Mouse (Mus musculus) heart, postnatal 25 days (tissue): ENCODE data around the gene Lrp11. TPM values are rescaled to one million over a fixed set of nuclear protein-coding genes. Genes with fewer than 3 reads are reported as not detected.
"Not testable (repeated sequence)": the region's sequence is repeated elsewhere in the genome, so short reads cannot be mapped to it uniquely, and the experiment has no call there.

Experiments
- DNase-seq: peaks from one replicate; pipeline ENCODE4 v3.0.0; 2022; ENCODE audit warnings: low spot score
- intact Hi-C: fragments of 180-260 bp; cut with DNase I; formaldehyde crosslinking; loops from one replicate; pipeline ENCODE4 v1.15.1; 2025
- total RNA-seq, 2 experiments: library from RNA; stranded (reverse); gene quantifications; 2 replicates each; pipeline ENCODE4 v1.2.3; 2021

Lrp11 gene
- total RNA-seq: 1 to 10 TPM; 2.5 to 2.6 TPM

- intact Hi-C loops: no loop called here
- peak; percentile 74 for DNase-seq
Measured at GRCm38 (mm10) chr10:7589592-7590233, at the start of gene Lrp11. Gene Lrp11 (plus strand): TSS chr10:7589800.

- DNase-seq: no peak
- intact Hi-C loops: no loop called here
Measured at GRCm38 (mm10) chr10:7578002-7578401, 11.6 kb upstream of the Lrp11 start.

GRCm38 (mm10) chr10:7581401-7581800, 8.2 kb upstream of the Lrp11 start:
- intact Hi-C loops: no loop called here

GRCm38 (mm10) chr10:7582157-7582890, 7.3 kb upstream of the Lrp11 start:
- intact Hi-C loops: no loop called here
- DNase-seq: no peak

More at GRCm38 (mm10) chr10:7581401-7581800, 8.2 kb upstream of the Lrp11 start:
- no peak for DNase-seq

GRCm38 (mm10) chr10:7582891-7583557, 6.6 kb upstream of the Lrp11 start:
- DNase-seq: no peak
- intact Hi-C loops: no loop called here

GRCm38 (mm10) chr10:7586771-7587170, 2.8 kb upstream of the Lrp11 start:
- no peak for DNase-seq
- intact Hi-C loops: no loop called here

GRCm38 (mm10) chr10:7590234-7590689, 662 bp downstream of the Lrp11 start:
- intact Hi-C loops: no loop called here

GRCm38 (mm10) chr10:7590792-7591191, 1.2 kb downstream of the Lrp11 start:
- DNase-seq: no peak
- intact Hi-C loops: no loop called here

More at GRCm38 (mm10) chr10:7590234-7590689, 662 bp downstream of the Lrp11 start:
- DNase-seq: no peak

- intact Hi-C loops: no loop called here
- DNase-seq: no peak
Measured at GRCm38 (mm10) chr10:7594797-7595196, 5.2 kb downstream of the Lrp11 start.

- intact Hi-C loops: no loop called here
- DNase-seq: no peak
Measured at GRCm38 (mm10) chr10:7596251-7596650, 6.7 kb downstream of the Lrp11 start.

- intact Hi-C loops: no loop called here
Measured at GRCm38 (mm10) chr10:7598177-7598576, 8.6 kb downstream of the Lrp11 start.

GRCm38 (mm10) chr10:7600647-7601046, 11.0 kb downstream of the Lrp11 start:
- intact Hi-C loops: loop anchor here (2.0 kb wide), 2 partner anchors 130 to 268 kb away; no protein-coding TSS in a partner anchor

More at GRCm38 (mm10) chr10:7598177-7598576, 8.6 kb downstream of the Lrp11 start:
- DNase-seq: no peak

GRCm38 (mm10) chr10:7605168-7605567, 15.6 kb downstream of the Lrp11 start:
- intact Hi-C loops: no loop called here
- no peak for DNase-seq

More at GRCm38 (mm10) chr10:7600647-7601046, 11.0 kb downstream of the Lrp11 start:
- peak; percentile 9 for DNase-seq

GRCm38 (mm10) chr10:7606437-7606836, 16.8 kb downstream of the Lrp11 start:
- intact Hi-C loops: no loop called here
- no peak for DNase-seq

GRCm38 (mm10) chr10:7608611-7609010, 19.0 kb downstream of the Lrp11 start:
- intact Hi-C loops: no loop called here
- no peak for DNase-seq

- intact Hi-C loops: no loop called here
- DNase-seq: no peak
Measured at GRCm38 (mm10) chr10:7611647-7612046, 22.0 kb downstream of the Lrp11 start.

GRCm38 (mm10) chr10:7612210-7612609, 22.6 kb downstream of the Lrp11 start:
- intact Hi-C loops, DNase-seq: not testable (repeated sequence)

GRCm38 (mm10) chr10:7614834-7615233, 25.2 kb downstream of the Lrp11 start:
- no peak for DNase-seq
- intact Hi-C loops: no loop called here

GRCm38 (mm10) chr10:7617146-7617545, 27.5 kb downstream of the Lrp11 start:
- DNase-seq, intact Hi-C loops: not testable (repeated sequence)

GRCm38 (mm10) chr10:7617556-7617955, 28.0 kb downstream of the Lrp11 start:
- DNase-seq, intact Hi-C loops: not testable (repeated sequence)
